Mouse (Mus musculus) lung, embryonic 15.5 days (tissue): ENCODE data around the gene Wt1. TPM values are rescaled to one million over a fixed set of nuclear protein-coding genes. Genes with fewer than 3 reads are reported as not detected.

Experiments
- ATAC-seq: fragments of 200-750 bp; cut with Nextera tagmentation; 2 replicates; pipeline ENCODE4 v1.8.0; 2017; ENCODE audit warnings: moderate number of reproducible peaks, borderline replicate concordance; ENCODE audit not compliant: low FRiP score, low TSS enrichment; ENCODE audit errors: extremely low read depth
- H3K27ac ChIP-seq: fragments of 300-500 bp; sonication (generic); 2 replicates; pipeline ENCODE4 v1.5.1; 2015; ENCODE audit warnings: moderate library complexity, mild to moderate bottlenecking, inconsistent platforms
- H3K27me3 ChIP-seq: fragments of 300-500 bp; sonication (generic); 2 replicates; pipeline ENCODE4 v1.6.1; 2015; ENCODE audit warnings: inconsistent platforms
- H3K36me3 ChIP-seq: fragments of 300-500 bp; sonication (generic); 2 replicates; pipeline ENCODE4 v1.6.1; 2015; ENCODE audit warnings: inconsistent platforms
- H3K4me1 ChIP-seq: fragments of 300-500 bp; sonication (generic); 2 replicates; pipeline ENCODE4 v1.6.1; 2015; ENCODE audit warnings: inconsistent platforms
- H3K4me2 ChIP-seq: fragments of 300-500 bp; sonication (generic); 2 replicates; pipeline ENCODE4 v1.6.1; 2015; ENCODE audit warnings: inconsistent platforms, mild to moderate bottlenecking, moderate library complexity
- H3K4me3 ChIP-seq: fragments of 300-500 bp; sonication (generic); 2 replicates; pipeline ENCODE4 v1.5.1; 2015; ENCODE audit warnings: mild to moderate bottlenecking, inconsistent platforms
- H3K9ac ChIP-seq: fragments of 300-500 bp; sonication (generic); 2 replicates; pipeline ENCODE4 v1.6.1; 2015; ENCODE audit warnings: inconsistent platforms
- H3K9me3 ChIP-seq: fragments of 300-500 bp; sonication (generic); 2 replicates; pipeline ENCODE4 v1.6.1; 2016; ENCODE audit warnings: inconsistent platforms
- WGBS: fragments of 180-500 bp; shearing (Covaris S2); methylation state at CpG from one replicate; pipeline ENCODE4 v1.1.7; 2015; 5-methylcytosine and 5-hydroxymethylcytosine counted together
- polyA plus RNA-seq: library from polyadenylated mRNA; unstranded; fragments of >200 nt; fragmentation: Nextera tagmentation; extraction: Ambion mirVana; gene quantifications from 2 replicates; pipeline ENCODE4 v1.2.1, GENCODE M21; 2015

Wt1 gene
- polyA plus RNA-seq, 1 experiment from 2014 or later = 7.9 TPM

DNA sequence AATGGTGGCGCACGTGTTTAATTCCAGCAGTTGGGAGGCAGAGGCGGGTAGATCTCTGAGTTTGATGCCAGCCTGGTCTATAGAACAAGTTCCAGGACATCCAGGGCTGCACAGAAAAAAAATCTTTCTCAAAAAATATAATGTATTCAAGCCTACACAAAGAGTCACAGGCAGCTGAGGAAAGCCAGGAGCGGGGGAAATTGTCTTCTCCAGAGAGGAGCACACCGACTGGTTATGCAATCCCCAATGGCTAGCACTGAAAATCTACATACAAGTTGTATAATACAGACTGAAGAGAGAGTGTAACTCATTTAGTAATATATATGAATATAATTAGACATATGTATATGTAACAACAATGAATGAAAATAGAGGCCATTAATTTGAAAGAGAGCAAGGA lies 25.2 kb downstream of the Wt1 start:
- no peaks in the 10 kb centered on the region for H3K4me1 ChIP-seq
- no peak overlapping the region for H3K4me3 ChIP-seq
- ATAC-seq = no peak
- no peaks in the 10 kb centered on the region for H3K36me3 ChIP-seq
- 83% methylated on average over 5 of the region's 5 CpGs for WGBS
- H3K27me3 ChIP-seq = no peaks in the 10 kb centered on the region
- no peak overlapping the region for H3K27ac ChIP-seq
- no peak overlapping the region for H3K9ac ChIP-seq
- no peak overlapping the region for H3K4me2 ChIP-seq
- H3K9me3 ChIP-seq = no peaks in the 10 kb centered on the region

DNA sequence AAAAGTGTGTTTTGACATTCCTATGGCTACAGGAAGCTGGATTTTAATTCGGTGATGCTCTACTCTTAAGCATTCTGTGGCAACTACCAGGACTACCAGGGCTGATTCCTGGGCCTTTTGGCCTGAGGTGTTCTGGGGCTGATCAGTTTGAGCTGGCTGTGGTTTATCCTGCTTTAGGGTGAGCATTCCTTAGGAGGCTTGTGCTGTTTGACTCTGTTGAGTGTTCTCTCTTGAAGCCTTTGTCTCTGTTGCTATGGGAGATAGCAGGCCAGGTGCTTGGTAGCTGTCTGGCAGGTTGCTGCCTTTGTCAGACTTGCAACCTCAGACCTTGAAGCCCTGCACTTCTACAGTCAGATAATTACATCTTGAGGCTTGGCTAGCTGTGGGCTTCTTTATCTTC lies 26.7 kb downstream of the Wt1 start:
- no peak overlapping the region for H3K9ac ChIP-seq
- H3K4me3 ChIP-seq = no peak overlapping the region
- WGBS = 61% methylated on average over 1 of the region's 1 CpGs
- H3K4me2 ChIP-seq = no peak overlapping the region
- H3K27ac ChIP-seq = no peak overlapping the region
- no peaks in the 10 kb centered on the region for H3K36me3 ChIP-seq
- ATAC-seq = no peak
- H3K9me3 ChIP-seq = no peaks in the 10 kb centered on the region
- H3K27me3 ChIP-seq = no peaks in the 10 kb centered on the region
- no peaks in the 10 kb centered on the region for H3K4me1 ChIP-seq

DNA sequence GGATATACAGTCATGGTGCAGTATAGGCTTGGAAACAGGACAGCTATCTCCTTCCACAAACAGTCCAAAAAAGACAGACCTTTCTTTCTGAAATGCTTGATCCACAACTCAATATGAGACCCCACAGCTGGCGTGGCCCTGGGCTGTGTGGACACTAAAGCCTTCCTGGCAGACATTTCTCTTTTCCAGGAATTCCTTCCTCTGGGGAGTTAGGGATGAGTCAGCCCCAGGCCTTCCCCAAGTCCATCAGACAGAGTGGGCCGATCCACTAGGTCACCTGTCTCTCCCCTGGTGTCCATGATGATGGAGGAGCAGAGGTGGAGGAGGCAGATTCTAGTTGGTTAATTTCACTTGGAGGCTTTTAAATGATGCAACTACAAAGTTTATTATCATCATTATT lies 34.6 kb downstream of the Wt1 start:
- no peaks in the 10 kb centered on the region for H3K27me3 ChIP-seq
- H3K4me3 ChIP-seq = no peak overlapping the region
- H3K4me1 ChIP-seq = no peaks in the 10 kb centered on the region
- H3K27ac ChIP-seq = no peak overlapping the region
- ATAC-seq = no peak
- H3K9ac ChIP-seq = no peak overlapping the region
- WGBS = 74% methylated on average over 2 of the region's 2 CpGs
- H3K4me2 ChIP-seq = no peak overlapping the region
- H3K36me3 ChIP-seq = no peaks in the 10 kb centered on the region
- no peaks in the 10 kb centered on the region for H3K9me3 ChIP-seq

DNA sequence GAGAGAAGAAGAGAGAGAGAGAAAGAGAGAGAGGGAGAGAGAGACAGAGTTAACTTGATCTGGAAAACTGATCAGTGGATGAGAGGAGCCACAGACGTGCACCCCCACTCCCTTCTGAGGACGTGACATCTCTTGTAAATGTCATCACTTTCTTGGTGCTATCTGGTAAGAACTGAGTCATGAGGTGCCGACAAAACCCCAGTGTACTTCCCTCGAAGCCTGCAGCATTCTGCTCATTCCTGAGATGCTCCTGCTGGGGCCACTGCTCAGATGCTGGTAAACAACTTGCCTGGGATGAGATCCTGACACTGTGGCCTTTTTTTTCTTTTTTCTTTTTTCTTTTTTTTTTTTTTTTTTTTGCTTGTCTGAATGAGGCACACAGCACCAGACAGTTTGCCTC lies 36.4 kb downstream of the Wt1 start:
- Histone ChIP-seq H3K9me3 (no peaks in the 10 kb centered on the region), H3K27ac (no peak overlapping the region), H3K27me3 (no peaks in the 10 kb centered on the region), H3K36me3 (no peaks in the 10 kb centered on the region), H3K4me2 (no peak overlapping the region), H3K4me1 (no peaks in the 10 kb centered on the region), H3K4me3 (no peak overlapping the region), H3K9ac (no peak overlapping the region)
- ATAC-seq = 0 out of 2 replicates have a peak, but pooled peaks have one; percentile 23
- 6% methylated on average over 4 of the region's 4 CpGs for WGBS

DNA sequence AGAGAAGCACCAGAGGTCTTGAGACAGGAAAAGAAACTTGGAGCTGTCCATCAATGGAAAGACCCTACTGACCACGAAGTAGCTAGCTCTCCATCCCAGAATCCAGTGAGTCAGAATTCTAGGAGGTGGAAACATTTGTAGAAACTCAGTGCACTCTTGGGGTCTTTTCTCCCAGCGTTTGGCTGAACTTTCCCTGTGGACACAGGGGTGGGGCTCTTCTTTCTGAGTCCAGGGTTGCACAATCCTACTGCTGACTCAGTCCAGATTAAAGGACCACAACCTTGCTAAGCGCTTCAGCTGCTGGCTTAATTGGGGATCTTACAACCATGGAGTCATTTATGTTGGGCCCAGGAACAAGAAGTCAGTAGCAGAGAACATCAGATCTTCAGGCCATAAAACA lies 41.8 kb downstream of the Wt1 start:
- 74% methylated on average over 3 of the region's 3 CpGs for WGBS
- no peaks in the 10 kb centered on the region for H3K36me3 ChIP-seq
- H3K9me3 ChIP-seq = no peaks in the 10 kb centered on the region
- no peak for ATAC-seq
- no peak overlapping the region for H3K4me2 ChIP-seq
- H3K4me1 ChIP-seq = no peaks in the 10 kb centered on the region
- H3K9ac ChIP-seq = no peak overlapping the region
- H3K4me3 ChIP-seq = no peak overlapping the region
- no peak overlapping the region for H3K27ac ChIP-seq
- H3K27me3 ChIP-seq = no peaks in the 10 kb centered on the region

DNA sequence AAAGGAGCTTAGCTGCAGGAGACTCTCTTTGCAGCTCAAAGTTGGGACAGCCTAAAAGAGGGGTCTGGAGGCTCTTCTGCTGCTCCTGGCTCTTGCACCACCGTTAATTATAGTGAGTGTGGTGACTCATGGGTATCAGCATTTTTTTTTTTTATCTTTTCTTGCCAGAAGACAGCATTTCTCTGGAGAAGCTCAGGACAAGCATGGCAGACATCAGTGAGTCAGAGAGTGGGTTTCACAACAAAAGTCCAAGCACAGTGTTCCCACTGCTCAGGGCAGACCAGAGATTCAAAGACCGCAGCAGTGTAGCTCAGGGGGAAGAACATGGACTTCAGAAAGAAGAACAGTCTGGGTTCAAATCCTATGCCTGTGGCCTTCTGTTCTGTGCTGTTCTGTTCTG lies 47.9 kb downstream of the Wt1 start:
- Histone ChIP-seq H3K9me3 (no peaks in the 10 kb centered on the region), H3K4me1 (no peaks in the 10 kb centered on the region), H3K27ac (no peak overlapping the region), H3K27me3 (no peaks in the 10 kb centered on the region), H3K9ac (no peak overlapping the region), H3K36me3 (no peaks in the 10 kb centered on the region), H3K4me3 (no peak overlapping the region), H3K4me2 (no peak overlapping the region)
- 72% methylated on average over 2 of the region's 2 CpGs for WGBS
- ATAC-seq = no peak

DNA sequence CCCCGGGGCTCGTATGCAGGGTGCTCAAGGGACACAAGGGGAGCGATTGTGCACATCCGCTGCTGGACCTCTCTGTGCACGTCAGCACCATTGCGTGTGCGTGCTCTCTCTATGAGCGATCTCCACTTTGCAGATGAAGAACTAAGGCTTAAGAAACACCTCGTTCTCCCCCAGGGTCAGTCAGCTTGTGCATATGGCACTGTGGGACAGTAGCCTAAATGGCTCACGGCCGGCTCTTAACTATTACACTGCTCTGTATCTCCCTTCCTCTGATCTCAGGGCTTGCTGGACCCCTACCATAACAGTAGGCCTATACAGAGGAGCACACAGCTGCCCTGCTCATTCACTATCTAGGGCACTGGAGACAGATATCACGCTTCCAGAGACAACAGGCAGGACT lies 52.5 kb downstream of the Wt1 start:
- H3K4me3 ChIP-seq = no peak overlapping the region
- no peak overlapping the region for H3K4me2 ChIP-seq
- H3K27me3 ChIP-seq = no peaks in the 10 kb centered on the region
- WGBS = 71% methylated on average over 12 of the region's 12 CpGs
- no peak overlapping the region for H3K9ac ChIP-seq
- no peaks in the 10 kb centered on the region for H3K36me3 ChIP-seq
- ATAC-seq = no peak
- H3K27ac ChIP-seq = no peak overlapping the region
- H3K9me3 ChIP-seq = no peaks in the 10 kb centered on the region
- no peaks in the 10 kb centered on the region for H3K4me1 ChIP-seq

DNA sequence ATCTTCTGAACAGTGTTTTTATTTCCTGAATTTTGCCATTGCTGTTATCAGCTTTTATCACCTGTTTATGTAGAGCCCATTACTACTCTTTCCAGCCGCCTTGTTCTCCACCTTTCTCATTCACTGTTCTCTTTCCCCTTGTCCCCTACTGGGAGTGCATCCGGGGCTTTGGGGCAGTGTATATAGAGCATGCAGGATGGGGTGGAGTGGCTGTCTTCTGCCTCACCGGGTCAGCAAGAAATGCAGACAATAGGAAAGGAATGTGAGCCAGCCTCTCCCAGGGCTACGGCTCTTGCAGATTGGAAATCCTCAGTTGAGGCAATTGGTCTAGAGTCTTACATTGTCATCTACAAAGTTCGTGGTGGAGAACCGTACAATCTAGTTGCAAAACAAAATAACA lies 56.2 kb downstream of the Wt1 start:
- H3K9me3 ChIP-seq = no peaks in the 10 kb centered on the region
- WGBS = 21% methylated on average over 6 of the region's 6 CpGs
- H3K9ac ChIP-seq = no peak overlapping the region
- no peak overlapping the region for H3K27ac ChIP-seq
- H3K27me3 ChIP-seq = no peaks in the 10 kb centered on the region
- H3K4me2 ChIP-seq = no peak overlapping the region
- H3K4me3 ChIP-seq = no peak overlapping the region
- no peaks in the 10 kb centered on the region for H3K36me3 ChIP-seq
- no peak for ATAC-seq
- no peaks in the 10 kb centered on the region for H3K4me1 ChIP-seq

DNA sequence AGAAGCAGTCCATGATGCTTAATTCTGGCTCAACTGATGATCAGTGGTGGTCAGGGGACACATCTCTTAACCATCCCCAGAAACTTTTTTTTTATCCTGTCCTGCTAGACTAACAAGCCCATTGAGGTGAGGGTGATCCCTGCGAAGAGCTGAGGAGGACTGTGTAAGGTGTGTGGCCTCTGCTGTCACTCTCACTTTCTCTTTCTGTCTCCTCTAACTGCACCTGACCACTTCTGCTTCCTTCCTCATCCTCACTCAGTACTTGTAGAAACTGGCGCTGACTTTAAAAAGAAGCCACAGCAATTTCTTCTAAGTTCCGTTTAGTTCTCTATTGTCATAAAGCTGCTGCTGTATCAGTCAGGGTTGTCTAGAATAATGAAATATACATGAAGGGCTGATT lies 58.8 kb downstream of the Wt1 start:
- no peak overlapping the region for H3K4me2 ChIP-seq
- no peak for ATAC-seq
- 79% methylated on average over 3 of the region's 3 CpGs for WGBS
- H3K4me1 ChIP-seq = no peaks in the 10 kb centered on the region
- no peak overlapping the region for H3K4me3 ChIP-seq
- H3K36me3 ChIP-seq = no peaks in the 10 kb centered on the region
- no peak overlapping the region for H3K27ac ChIP-seq
- no peaks in the 10 kb centered on the region for H3K9me3 ChIP-seq
- no peak overlapping the region for H3K9ac ChIP-seq
- H3K27me3 ChIP-seq = no peaks in the 10 kb centered on the region

DNA sequence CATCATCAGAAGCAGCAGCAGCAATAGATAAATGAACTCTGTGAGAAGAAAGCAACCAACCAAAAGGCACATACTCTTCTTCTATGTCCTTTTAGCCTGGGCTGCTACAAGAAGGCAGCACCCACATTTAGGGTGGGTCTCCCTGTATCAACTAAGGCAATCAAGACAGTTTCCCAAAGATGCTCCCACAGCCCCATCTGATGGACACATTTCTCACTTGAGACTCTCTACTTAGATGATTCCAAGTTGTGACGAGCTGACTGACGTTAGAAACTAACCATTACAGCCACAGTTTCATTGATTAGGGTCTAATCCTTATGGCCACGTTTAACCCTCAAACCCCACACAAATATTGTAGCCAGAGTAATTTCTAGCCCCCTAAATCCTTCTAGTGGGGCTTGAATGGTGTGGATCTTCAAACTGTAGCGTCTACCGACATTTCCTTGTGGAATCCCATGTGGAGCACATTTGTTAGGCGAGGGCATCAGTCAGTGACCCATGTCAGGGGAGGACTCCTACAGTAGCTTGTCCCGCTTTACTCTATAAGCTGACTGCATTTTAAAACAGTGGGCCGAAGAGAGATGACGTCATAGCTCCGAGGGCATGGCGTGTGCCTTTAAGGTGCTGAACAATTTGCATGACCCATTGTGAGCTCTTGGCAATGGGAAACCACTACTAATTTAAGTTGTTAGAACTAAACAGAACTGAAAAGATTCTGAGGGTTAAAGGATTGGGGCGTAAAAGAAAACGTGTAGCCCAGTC lies 59.6 kb downstream of the Wt1 start:
- H3K4me2 ChIP-seq = no peak overlapping the region
- no peaks in the 10 kb centered on the region for H3K4me1 ChIP-seq
- H3K9me3 ChIP-seq = no peaks in the 10 kb centered on the region
- no peaks in the 10 kb centered on the region for H3K27me3 ChIP-seq
- 79% methylated on average over 13 of the region's 13 CpGs for WGBS
- H3K36me3 ChIP-seq = no peaks in the 10 kb centered on the region
- H3K9ac ChIP-seq = no peak overlapping the region
- H3K4me3 ChIP-seq = no peak overlapping the region
- ATAC-seq = no peak
- no peak overlapping the region for H3K27ac ChIP-seq

DNA sequence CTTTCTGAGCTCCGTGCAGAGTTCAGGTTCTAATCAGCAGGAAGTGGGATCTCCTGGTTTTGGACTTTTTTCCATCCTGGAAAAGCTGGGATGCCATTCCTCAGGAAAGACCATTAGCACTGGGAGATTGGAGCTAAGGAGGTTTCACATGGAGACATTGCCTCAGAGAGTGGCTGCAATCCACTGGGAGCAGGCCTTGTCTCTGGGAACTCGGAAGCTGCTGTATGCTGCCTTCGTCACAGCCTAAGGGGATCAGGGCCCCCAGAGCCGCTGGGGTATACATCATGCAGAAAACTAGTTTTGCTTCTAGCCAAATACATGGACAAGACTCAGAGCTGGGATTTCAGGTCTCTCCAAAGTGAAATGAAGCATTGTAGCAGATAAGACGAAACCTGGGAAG lies 60.3 kb downstream of the Wt1 start:
- no peaks in the 10 kb centered on the region for H3K27me3 ChIP-seq
- no peaks in the 10 kb centered on the region for H3K36me3 ChIP-seq
- no peak overlapping the region for H3K4me3 ChIP-seq
- H3K4me1 ChIP-seq = no peaks in the 10 kb centered on the region
- ATAC-seq = no peak
- no peak overlapping the region for H3K9ac ChIP-seq
- H3K4me2 ChIP-seq = no peak overlapping the region
- no peaks in the 10 kb centered on the region for H3K9me3 ChIP-seq
- no peak overlapping the region for H3K27ac ChIP-seq
- 55% methylated on average over 5 of the region's 5 CpGs for WGBS

DNA sequence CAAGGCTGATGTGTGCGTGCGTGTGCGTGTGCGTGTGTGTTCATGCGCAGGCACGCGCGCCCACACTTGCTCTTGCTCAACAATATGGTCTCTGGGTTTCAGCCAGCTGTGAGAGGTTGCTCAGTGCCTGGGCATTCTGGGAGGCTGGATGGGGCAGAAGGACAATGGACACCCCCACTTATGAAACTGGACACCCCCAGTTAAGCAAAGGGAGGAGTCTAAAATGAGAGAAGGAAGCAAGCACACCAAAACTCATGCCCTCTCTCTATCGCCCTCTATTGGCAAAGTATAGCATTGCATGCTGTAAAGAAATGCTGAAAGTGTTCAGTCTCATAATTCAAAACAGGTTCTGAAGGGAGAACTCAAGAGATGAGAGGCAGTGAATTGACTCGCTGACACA lies 61.9 kb downstream of the Wt1 start:
- Histone ChIP-seq H3K27ac (no peak overlapping the region), H3K9me3 (no peaks in the 10 kb centered on the region), H3K4me1 (no peaks in the 10 kb centered on the region), H3K9ac (no peak overlapping the region), H3K4me2 (no peak overlapping the region), H3K36me3 (no peaks in the 10 kb centered on the region), H3K4me3 (no peak overlapping the region), H3K27me3 (no peaks in the 10 kb centered on the region)
- WGBS = 74% methylated on average over 10 of the region's 10 CpGs
- no peak for ATAC-seq

DNA sequence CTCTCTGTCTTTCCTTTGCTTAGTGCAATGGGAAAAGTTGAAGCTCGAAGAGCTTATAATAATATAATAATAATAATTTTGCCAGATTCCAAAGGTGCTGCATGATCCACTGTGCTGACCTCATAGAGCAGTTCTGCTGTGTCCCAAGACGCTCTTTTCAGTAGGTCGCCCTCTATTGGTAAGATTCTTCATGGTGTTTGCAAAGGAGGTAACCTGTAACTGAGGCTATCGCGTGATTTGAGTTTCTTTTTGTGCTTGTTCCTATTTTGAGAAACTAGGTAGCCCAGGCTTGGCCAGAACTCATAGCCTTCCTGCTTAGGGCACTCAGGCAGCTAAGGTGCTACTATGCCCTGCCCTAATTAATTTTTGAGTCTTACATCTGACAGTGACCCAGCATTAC lies 63.0 kb downstream of the Wt1 start:
- H3K4me1 ChIP-seq = no peaks in the 10 kb centered on the region
- H3K27me3 ChIP-seq = no peaks in the 10 kb centered on the region
- 28% methylated on average over 5 of the region's 5 CpGs for WGBS
- no peak overlapping the region for H3K27ac ChIP-seq
- H3K4me2 ChIP-seq = no peak overlapping the region
- ATAC-seq = no peak
- no peak overlapping the region for H3K4me3 ChIP-seq
- H3K9ac ChIP-seq = no peak overlapping the region
- no peaks in the 10 kb centered on the region for H3K36me3 ChIP-seq
- H3K9me3 ChIP-seq = no peaks in the 10 kb centered on the region
